Mouse (Mus musculus) testis, adult 2 months (tissue): ENCODE results near the gene Gm11273.
"Not testable (repeated sequence)": the region's sequence is repeated elsewhere in the genome, so short reads cannot be mapped to it uniquely, and the experiment has no call there.

Experiments
- CTCF ChIP-seq: fragments of 200-500 bp; IDR thresholded peaks from 2 replicates; pipeline ENCODE4 v1.5.1; 2012; ENCODE audit warnings: low read depth, mild to moderate bottlenecking, inconsistent platforms, low read length, moderate library complexity; ENCODE audit not compliant: control insufficient read depth, insufficient read depth, insufficient replicate concordance
- POLR2A ChIP-seq: fragments of 200-500 bp; IDR thresholded peaks from 2 replicates; pipeline ENCODE4 v1.6.1; 2012; ENCODE audit warnings: low read depth, mild to moderate bottlenecking, inconsistent platforms, low read length, moderate library complexity; ENCODE audit not compliant: control insufficient read depth

DNA sequence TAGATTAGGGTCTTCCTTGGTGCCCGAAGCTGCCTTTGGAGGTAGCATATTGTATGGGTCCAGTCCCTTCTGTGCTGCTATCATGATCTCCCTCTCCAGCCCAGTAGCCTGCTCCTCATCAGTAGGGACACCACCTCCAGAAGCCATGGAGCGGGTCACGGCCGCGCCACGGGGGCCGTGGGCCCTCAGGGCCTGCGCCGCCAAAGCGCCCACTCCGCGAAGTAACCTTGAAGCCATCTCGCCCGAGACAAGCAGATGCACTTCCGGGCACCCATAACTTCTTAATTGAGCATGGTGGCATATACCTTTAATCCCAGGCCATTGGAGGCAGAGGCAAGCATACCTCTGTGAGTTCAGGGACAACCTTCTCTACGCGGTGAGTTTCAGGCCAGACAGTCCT, at the start of gene Gm11273:
- not testable (repeated sequence) for TF ChIP-seq POLR2A, CTCF
